Mouse (Mus musculus): ENCODE data around the gene Hus1. TPM values are rescaled to one million over a fixed set of nuclear protein-coding genes. Genes with fewer than 3 reads are reported as not detected.

Gene Hus1
- total and polyA plus RNA-seq, 3 experiments = 21.7 to 29.4 TPM; not detected in 1

- TF ChIP-seq KAT2A (conservative IDR thresholded peaks at IDR 0.05; ENCODE audit: low read depth, low read length) = no peak; the same call in 1 of the 2 replicates
- peak; percentile 86 for TF ChIP-seq SIN3A (IDR thresholded peaks at IDR 0.05; ENCODE audit: low read length)
- peak; percentile 84 for TF ChIP-seq BHLHE40 (IDR thresholded peaks at IDR 0.05; ENCODE audit: borderline replicate concordance, low read depth, low read length)
These were observed at the start of gene Hus1 (continued) for GRCm38 (mm10) chr11:9010853-9011339.

DNA sequence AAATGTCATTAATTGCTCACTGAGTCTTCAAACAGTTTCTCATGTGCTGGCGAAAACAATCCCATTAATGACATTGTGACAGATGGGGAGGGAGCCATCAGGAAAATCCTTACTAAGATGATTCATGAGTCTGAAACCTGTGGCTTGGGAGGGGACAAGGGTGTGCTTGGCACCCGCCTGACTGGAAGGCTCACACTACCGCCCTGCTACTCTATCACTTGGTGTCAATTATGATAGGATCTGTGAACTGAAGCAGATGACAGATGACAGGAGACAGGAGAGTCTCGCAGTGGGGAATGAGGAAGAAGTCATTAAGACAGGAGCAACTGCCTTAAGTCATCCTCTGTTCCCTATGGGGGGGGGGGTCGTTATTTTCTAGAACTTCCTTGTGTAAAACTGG lies 49.5 kb upstream of the Hus1 start:
- no peak for DNase-seq (ENCODE audit: low read depth, low spot score)

DNA sequence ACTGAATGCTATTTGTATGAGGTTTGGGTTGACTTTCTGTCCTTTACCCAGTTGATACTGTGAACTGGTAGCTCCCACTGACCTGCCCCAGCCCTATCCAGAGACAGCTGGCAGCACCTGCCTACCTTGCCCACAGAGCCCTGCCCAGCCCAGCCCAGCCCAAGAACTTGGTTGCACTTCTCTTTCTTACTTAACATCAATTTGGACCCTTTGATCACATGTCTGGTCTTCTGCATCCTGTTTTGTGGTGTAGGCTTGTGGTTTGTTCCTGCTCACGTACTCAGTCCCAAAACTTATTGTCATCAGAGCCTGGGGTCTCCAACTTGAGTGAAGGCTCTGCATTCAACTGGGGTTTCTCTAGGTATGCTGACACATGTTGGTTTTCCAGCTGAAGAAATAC lies 49.0 kb upstream of the Hus1 start:
- H3K4me1 ChIP-seq (ENCODE audit: control insufficient read depth in 1 of 2, insufficient read depth in 2 of 2, low read length in 2 of 2) = 0 out of 4 replicates have a peak, but pooled peaks cover 0 to 2% of the 10 kb centered on the region in 2 experiments
- TF ChIP-seq EP300 (IDR thresholded peaks at IDR 0.05; ENCODE audit: low read depth in 1 of 2, low read length in 2 of 2) (no peak), NRF1 (IDR thresholded peaks at IDR 0.05; ENCODE audit: insufficient read depth, low read depth, low read length, poor library complexity, severe bottlenecking) (no peak), TBP (IDR thresholded peaks at IDR 0.05; ENCODE audit: low read depth, low read length) (no peak), ZKSCAN1 (IDR thresholded peaks at IDR 0.05; ENCODE audit: low read depth, low read length) (no peak), MAZ (IDR thresholded peaks at IDR 0.05; ENCODE audit: low read depth, low read length) (no peak), POLR2AphosphoS5 (IDR thresholded peaks at IDR 0.05; ENCODE audit: borderline replicate concordance, low read depth, low read length) (no peak)
- H3K9ac ChIP-seq (ENCODE audit: control insufficient read depth, low read depth, low read length, poor library complexity, severe bottlenecking) = no peak overlapping the region
- no peaks in the 10 kb centered on the region for H3K36me3 ChIP-seq (ENCODE audit: control insufficient read depth in 1 of 2, insufficient read depth in 2 of 2, low read length in 2 of 2)
- DNase-seq (ENCODE audit: low read depth, low spot score) = no peak
- no peak overlapping the region for H3K4me3 ChIP-seq (ENCODE audit: control insufficient read depth in 1 of 2, insufficient read depth in 1 of 2, low read depth in 2 of 2, low read length in 2 of 2)
- H3K9me3 ChIP-seq (replicated peaks; ENCODE audit: insufficient read depth, low read length) = no peaks in the 10 kb centered on the region
- no peaks in the 10 kb centered on the region; a peak in 1 of 4 replicates for H3K27me3 ChIP-seq (ENCODE audit: control insufficient read depth in 1 of 2, insufficient read depth in 2 of 2, low read length in 2 of 2)
- no peak overlapping the region for H3K27ac ChIP-seq (ENCODE audit: control insufficient read depth, low read depth, low read length)
- H3K79me2 ChIP-seq (ENCODE audit: control insufficient read depth, insufficient read depth, low read length, poor library complexity) = no peaks in the 10 kb centered on the region

More for the DNA sequence above, 49.5 kb upstream of the Hus1 start:
- Histone ChIP-seq H3K27me3 (ENCODE audit: control insufficient read depth in 1 of 2, insufficient read depth in 2 of 2, low read length in 2 of 2) (no peaks in the 10 kb centered on the region; a peak in 1 of 4 replicates), H3K27ac (ENCODE audit: control insufficient read depth, low read depth, low read length) (no peak overlapping the region), H3K4me1 (ENCODE audit: control insufficient read depth in 1 of 2, insufficient read depth in 2 of 2, low read length in 2 of 2) (0 out of 4 replicates have a peak, but pooled peaks cover 0 to 2% of the 10 kb centered on the region in 2 experiments), H3K36me3 (ENCODE audit: control insufficient read depth in 1 of 2, insufficient read depth in 2 of 2, low read length in 2 of 2) (no peaks in the 10 kb centered on the region), H3K79me2 (ENCODE audit: control insufficient read depth, insufficient read depth, low read length, poor library complexity) (no peaks in the 10 kb centered on the region), H3K9ac (ENCODE audit: control insufficient read depth, low read depth, low read length, poor library complexity, severe bottlenecking) (no peak overlapping the region), H3K9me3 (replicated peaks; ENCODE audit: insufficient read depth, low read length) (no peaks in the 10 kb centered on the region), H3K4me3 (ENCODE audit: control insufficient read depth in 1 of 2, insufficient read depth in 1 of 2, low read depth in 2 of 2, low read length in 2 of 2) (no peak overlapping the region)
- TF ChIP-seq NELFE (IDR thresholded peaks at IDR 0.05; ENCODE audit: low read depth, low read length) (no peak), ZC3H11A (IDR thresholded peaks at IDR 0.05; ENCODE audit: low read depth, low read length) (no peak), TBP (IDR thresholded peaks at IDR 0.05; ENCODE audit: low read depth, low read length) (no peak), POLR2AphosphoS2 (IDR thresholded peaks at IDR 0.05; ENCODE audit: low read length) (no peak), NRF1 (IDR thresholded peaks at IDR 0.05; ENCODE audit: insufficient read depth, low read depth, low read length, poor library complexity, severe bottlenecking) (no peak), MEF2A (IDR thresholded peaks at IDR 0.05; ENCODE audit: extremely low read depth, insufficient replicate concordance, low read depth, low read length, poor library complexity, severe bottlenecking) (no peak), CHD2 (IDR thresholded peaks at IDR 0.05; ENCODE audit: low read length) (no peak), BHLHE40 (IDR thresholded peaks at IDR 0.05; ENCODE audit: borderline replicate concordance, low read depth, low read length) (no peak), RCOR1 (IDR thresholded peaks at IDR 0.05; ENCODE audit: low read depth, low read length) (no peak), HCFC1 (IDR thresholded peaks at IDR 0.05; ENCODE audit: low read depth, low read length) (no peak)

Data from MEL (cell line).